Mouse (Mus musculus): ENCODE data around the gene Vstm2b.

Gene Vstm2b

GRCm38 (mm10) chr7:40898096-40898710 is at the start of gene Vstm2b:
Gene Vstm2b, plus strand, starts transcription at chr7:40898328.
- DNase-seq = no peak

GRCm38 (mm10) chr7:40856088-40856625 is 42.0 kb upstream of the Vstm2b start:
- DNase-seq = peak; percentile 9

DNA sequence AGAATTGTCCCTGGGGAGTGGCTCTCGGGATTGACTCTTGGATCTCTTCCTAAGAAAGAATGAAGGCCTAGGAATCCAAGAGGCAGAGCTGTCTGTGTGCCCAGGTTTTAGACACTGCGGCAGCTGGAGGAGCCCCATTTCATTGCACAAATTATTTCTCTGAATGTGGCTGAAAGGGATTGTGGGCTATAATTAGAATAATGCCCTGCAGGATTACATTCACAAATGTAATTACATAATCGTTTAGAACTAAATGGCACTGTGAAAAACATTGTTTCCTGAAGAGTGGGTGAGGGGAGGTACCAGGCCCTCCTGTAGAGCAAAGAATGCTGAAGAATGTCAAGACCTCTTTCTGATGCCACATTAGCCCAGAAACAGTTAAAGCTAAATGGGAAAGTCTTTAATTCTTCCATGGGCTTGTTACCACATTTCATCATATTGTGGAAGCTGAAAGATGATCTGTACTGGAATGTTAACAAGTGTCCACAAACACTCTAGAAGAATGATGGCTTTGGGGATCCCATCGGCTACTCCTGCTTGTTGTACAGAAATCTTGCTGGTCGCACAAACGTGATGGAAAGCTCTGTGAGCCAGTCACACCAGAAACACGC is 24.6 kb upstream of the Vstm2b start:
- DNase-seq = no peak

- peak; percentile 44 for DNase-seq
Measured at GRCm38 (mm10) chr7:40884855-40885489, 13.2 kb upstream of the Vstm2b start.

DNA sequence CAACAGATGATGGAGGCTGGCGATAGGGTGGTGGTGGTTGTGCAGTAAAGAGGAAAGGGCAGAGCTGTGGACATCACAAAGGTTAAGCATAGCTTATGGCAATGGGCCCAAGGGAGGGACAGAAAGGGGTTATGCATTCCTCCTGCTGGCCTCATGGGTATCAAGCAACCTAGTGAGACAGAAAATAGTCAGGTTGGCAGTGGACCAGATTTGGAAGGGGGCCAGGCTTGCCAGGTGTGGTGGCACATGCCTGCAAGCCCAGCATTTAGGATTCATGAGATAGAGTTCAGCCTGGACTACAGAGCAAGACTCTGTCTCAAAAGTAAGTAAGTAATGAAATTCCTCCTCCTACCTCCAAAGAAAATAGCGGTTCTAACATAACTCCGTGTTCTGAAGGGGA is 9.8 kb upstream of the Vstm2b start:
- DNase-seq = peak; percentile 36

GRCm38 (mm10) chr7:40896964-40897363 is 1.2 kb upstream of the Vstm2b start:
- DNase-seq = no peak

GRCm38 (mm10) chr7:40898711-40899375 is 715 bp downstream of the Vstm2b start:
- DNase-seq = peak; percentile 17

DNA sequence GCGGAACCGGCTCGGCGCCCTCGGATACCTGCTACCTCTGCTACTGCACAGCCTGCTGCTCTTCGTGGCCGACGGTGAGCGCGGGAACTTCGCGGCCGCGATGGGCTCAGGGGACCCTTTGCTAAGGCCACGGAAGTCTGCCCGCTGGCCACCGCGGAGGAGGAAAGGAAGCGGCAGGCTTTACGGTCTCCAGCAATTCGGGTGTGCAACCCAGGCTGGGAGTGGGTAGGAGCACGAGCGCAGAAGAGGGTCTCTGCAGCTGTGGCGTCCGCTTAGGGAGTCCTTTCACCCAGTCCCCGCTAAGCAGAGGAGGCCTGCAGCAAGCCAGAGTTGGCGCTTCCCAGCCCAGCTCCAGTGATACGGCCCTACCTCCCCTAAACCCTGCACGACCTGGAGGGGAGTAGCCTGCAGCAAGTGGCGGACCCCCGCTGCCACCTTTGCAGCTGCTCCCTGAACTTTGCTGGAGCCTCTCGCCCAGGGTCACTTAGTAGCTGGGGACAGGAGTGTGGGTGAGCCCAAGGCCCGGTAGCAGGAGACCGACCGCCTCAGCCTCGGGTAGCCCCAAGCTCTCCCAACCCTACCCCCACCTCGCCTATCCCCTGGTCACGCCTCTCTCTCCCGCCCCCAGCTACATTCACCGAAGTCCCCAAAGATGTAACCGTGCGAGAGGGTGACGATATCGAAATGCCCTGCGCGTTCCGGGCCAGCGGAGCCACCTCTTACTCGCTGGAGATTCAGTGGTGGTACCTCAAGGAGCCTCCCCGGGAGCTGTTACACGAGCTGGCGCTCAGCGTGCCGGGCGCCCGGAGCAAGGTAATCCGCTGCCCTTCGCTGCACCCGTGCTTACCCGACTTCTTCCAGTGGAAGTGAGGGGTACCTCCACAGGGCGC is 1.5 kb downstream of the Vstm2b start:
- DNase-seq = peak; percentile 6

DNA sequence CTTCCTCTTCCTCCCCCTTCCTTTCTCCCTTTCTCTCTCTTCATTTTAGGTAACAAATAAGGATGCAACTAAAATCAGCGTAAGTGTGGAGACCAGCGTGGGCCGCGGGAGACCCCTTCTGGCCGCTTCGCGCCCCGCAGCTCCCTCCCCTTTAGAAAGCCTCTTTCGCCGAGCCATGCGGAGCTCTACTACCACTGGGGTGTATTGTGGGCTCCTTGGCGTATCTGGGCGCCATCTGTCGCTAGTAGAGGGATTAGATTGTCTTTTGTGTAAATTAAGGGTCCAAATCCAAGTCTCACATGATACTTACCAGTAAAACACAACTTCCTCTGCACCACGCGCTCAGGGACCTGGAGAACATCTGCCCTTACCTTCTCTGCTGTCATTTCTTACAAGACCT is 3.1 kb downstream of the Vstm2b start:
- DNase-seq = peak; percentile 87

DNA sequence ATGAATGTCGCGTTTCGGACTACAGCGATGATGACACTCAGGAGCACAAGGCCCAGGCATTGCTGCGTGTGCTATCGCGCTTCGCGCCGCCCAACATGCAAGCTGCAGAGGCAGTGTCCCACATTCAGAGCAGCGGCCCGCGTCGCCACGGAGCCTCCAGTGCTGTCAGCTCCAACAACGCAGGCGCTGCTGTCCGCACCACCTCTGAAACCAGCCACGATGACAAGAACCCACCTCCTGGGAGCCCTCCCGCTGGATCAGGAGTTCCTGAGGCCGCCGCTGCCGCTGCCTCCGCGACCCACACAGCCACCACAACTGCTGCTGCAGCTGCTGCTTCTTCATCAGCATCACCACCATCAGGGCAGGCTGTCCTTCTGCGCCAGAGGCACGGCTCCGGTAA is 4.4 kb downstream of the Vstm2b start:
- DNase-seq = peak; percentile 1

DNA sequence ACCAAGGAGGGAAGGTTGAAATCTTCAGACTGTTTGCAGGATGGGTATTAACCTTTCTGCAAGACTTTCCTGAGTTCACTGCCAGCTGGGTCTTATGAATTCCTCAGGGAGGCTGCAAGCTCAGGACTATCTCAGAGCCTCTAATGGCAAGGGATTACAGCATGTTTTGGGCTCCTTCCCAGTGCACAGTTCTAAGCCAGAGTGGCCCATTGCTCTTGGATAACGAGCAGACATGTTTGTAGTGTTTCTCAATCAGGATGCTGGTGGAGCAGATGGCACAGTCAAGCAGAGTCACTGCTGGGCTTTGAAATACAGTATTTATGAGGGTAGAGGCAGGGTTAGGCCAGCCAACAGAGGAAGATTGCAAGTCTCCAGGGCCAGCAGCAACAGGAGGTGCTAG is 8.4 kb downstream of the Vstm2b start:
- DNase-seq = no peak

GRCm38 (mm10) chr7:40916761-40917160 is 18.6 kb downstream of the Vstm2b start:
- DNase-seq = no peak

DNA sequence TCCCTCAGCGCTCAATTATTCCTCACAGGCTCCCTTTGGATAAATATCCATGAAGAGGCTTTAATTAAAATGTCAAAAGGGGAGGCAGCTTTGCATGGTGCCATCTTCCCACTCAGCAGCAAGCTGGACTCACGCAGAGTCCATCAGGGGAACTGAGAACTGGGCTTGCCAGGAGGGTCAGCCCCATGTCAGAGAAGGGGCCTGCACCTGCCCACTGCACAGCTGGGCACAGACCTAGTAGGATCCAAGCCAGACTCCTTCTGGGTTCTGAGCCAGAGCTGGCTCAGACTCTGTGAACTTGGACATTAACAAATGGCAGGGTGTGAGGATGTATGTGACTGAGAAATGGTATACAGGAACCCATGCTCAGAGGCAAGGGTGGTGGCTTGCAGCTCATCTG is 22.0 kb downstream of the Vstm2b start:
- DNase-seq = no peak

DNA sequence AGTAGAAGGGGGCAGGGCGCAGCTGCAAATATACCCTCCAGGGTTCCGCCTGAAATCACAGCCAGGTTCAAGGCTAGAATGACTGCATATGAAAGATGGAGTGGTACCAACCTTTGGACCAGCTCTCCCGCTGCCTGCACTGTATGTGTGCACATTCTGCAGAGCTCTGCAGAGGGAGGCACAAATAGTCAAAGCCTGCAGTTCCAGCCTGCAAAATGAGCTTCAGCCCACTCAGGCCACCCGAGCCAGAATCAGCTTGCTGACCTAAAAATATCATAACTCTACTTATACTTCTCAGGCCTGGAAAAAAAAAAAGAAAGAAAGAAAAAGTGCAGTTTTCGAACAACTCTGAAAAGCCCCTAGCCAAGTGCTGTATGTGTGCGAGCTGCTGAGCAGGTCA is 23.2 kb downstream of the Vstm2b start:
- DNase-seq = no peak

DNA sequence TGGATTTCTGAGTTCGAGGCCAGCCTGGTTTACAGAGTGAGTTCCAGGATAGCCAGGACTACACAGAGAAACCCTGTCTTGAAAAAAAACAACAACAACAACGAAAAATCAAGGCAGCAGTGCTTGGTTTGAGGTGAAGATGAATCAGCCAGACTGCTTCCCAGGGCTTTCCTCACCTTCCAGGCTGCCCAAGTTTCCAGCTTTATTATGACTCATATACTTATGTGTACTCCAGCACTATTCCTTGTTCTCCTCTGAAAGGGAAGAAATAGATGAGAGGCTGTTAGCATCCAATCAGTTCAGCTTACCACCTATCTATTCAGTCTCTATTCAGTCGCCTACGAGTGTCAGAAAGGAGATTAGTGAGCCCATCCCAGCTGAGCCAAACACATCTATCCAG is 24.7 kb downstream of the Vstm2b start:
- DNase-seq = no peak

- DNase-seq = peak; percentile 2
Measured at GRCm38 (mm10) chr7:40928391-40928790, 30.3 kb downstream of the Vstm2b start.

- DNase-seq = no peak
Measured at GRCm38 (mm10) chr7:40936617-40937212, 38.6 kb downstream of the Vstm2b start.

DNA sequence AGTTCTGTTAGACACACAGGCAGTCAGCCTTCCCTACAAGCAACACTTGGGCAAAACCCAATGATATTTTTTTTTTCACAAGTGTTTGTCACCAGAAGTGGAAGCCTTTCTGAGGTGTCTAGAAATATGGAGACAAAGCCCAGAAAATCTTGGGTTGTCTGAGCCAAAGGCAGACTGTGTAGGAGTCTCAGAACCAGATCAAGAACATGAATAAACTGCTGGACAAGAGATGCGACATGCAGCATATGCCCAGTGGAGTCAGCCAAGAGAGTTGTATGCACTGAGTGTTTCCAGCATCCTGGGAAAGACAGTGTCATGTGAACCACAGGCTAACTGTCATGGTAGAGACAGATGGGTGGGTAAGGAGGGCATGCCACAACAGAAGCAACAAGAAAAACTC is 41.2 kb downstream of the Vstm2b start:
- no peak for DNase-seq

DNA sequence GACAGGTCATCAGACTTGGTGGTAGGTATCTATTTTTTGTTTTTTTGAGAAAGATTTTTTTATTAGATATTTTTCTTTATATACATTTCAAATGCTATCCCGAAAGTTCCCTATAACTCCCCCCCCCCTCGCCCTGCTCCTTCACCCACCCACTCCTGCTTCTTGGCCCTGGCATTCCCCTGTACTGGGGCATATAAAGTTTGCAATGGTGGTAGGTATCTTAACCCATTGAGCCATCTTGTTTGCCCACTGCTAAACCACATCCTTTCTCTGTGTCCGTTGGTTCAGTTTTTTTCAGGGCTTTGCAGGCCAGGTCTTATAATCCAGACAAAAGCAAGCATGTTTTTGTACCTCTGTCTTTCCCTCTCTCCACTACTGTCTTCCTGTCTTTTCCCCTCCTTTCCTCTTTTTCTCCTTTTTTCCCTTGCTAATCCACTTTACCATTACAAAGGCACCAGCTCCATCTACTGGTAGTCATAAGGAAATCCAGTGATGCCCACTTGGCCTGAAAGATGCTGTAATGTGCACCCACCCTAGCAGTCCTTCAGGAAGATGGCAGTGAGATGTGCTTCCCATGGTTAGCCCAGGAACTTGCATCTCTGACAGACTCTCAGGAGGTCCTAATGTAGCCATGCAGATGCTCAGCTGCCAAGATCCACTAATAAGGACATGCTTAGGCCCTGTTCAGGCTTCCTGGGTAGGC is 44.3 kb downstream of the Vstm2b start:
- peak; percentile 7 for DNase-seq
